Mouse (Mus musculus) cerebellum, adult 2 months (tissue): ENCODE measurements around the gene Cdk5. TPM values are rescaled to one million over a fixed set of nuclear protein-coding genes. Genes with fewer than 3 reads are reported as not detected.

Source experiments
- DNase-seq, 2 experiments: peaks; one replicate each; pipeline ENCODE4 v3.0.0; 2021
- H3K27ac ChIP-seq: fragments of 200-500 bp; 2 replicates; pipeline ENCODE4 v1.5.1; 2012; ENCODE audit warnings: low read length, control low read depth, inconsistent platforms; ENCODE audit not compliant: insufficient read depth
- H3K27me3 ChIP-seq: fragments of 200-500 bp; 2 replicates; pipeline ENCODE4 v1.6.1; 2012; ENCODE audit warnings: inconsistent platforms, mild to moderate bottlenecking, low read length, moderate library complexity; ENCODE audit not compliant: control insufficient read depth, insufficient read depth
- H3K4me1 ChIP-seq: fragments of 200-500 bp; 2 replicates; pipeline ENCODE4 v1.6.1; 2011; ENCODE audit warnings: low read length; ENCODE audit not compliant: control insufficient read depth, insufficient read depth
- H3K4me3 ChIP-seq: fragments of 200-500 bp; replicated peaks from 2 replicates; pipeline ENCODE3; 2011; ENCODE audit warnings: mild to moderate bottlenecking, low read depth, low read length, control low read depth; ENCODE audit not compliant: insufficient read depth
- CTCF ChIP-seq: fragments of 200-500 bp; IDR thresholded peaks from 2 replicates; pipeline ENCODE4 v1.5.1; 2011; ENCODE audit warnings: low read depth, mild to moderate bottlenecking, control low read depth, low read length, moderate library complexity, borderline replicate concordance; ENCODE audit not compliant: insufficient read depth
- POLR2A ChIP-seq: fragments of 200-500 bp; IDR thresholded peaks from 2 replicates; pipeline ENCODE4 v1.6.1; 2011; ENCODE audit warnings: low read length, control low read depth, borderline replicate concordance; ENCODE audit not compliant: insufficient read depth
- WGBS: fragments of 180-500 bp; shearing (Covaris S2); methylation state at CpG from one replicate; pipeline ENCODE4 v1.1.7; 2018; 5-methylcytosine and 5-hydroxymethylcytosine counted together
- polyA plus RNA-seq: library from polyadenylated mRNA; depleted of rRNA; stranded (reverse); fragments of >200 nt; gene quantifications from 2 replicates; pipeline ENCODE4 v1.2.3, GENCODE M21; 2012

Cdk5 gene
- polyA plus RNA-seq, 1 experiment, result 221 TPM

DNA sequence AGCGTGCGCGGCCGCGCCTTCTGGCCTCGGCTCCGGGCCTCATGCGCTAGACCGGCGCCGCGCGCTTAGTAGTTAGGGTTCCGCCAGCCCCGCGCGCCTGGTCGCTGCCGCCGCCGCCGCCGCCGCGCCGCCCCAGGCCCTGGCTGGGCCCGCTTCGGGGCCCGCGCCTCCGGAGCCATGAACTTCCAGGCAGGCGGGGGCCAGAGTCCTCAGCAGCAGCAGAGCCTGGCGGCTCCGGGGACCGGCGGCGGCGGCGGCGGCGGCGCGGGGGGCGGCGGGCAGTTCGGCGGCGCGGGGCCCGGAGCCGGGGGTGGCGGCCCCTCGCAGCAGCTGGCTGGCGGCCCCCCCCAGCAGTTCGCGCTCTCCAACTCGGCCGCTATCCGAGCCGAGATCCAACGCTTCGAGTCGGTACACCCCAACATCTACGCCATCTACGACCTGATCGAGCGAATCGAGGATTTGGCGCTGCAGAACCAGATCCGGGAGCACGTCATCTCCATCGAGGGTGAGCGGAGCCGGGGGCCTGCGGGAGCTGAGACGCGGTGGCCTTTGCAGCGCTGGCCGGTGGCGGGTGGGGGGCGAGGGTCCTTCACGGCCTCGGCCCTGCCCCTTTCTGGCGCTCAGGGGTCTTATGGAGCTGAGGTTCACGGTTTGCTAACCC lies 28.8 kb upstream of the Cdk5 start, which contains the start of gene Agap3:
Agap3 (plus strand) TSS at position 148 of the 661 bp plus-strand sequence.
- Histone ChIP-seq H3K4me1 (peaks cover 25% of the 10 kb centered on the region), H3K4me3 (peak within 1 kb of the TSS; percentile 89), H3K27me3 (no peaks in the 10 kb centered on the region), H3K27ac (peak within 1 kb of the TSS; percentile 79)
- TF ChIP-seq CTCF (no peak), POLR2A (no peak)
- peak; percentile 59 to 68 for DNase-seq
- under 1% methylated on average over 58 of the region's 85 CpGs for WGBS

DNA sequence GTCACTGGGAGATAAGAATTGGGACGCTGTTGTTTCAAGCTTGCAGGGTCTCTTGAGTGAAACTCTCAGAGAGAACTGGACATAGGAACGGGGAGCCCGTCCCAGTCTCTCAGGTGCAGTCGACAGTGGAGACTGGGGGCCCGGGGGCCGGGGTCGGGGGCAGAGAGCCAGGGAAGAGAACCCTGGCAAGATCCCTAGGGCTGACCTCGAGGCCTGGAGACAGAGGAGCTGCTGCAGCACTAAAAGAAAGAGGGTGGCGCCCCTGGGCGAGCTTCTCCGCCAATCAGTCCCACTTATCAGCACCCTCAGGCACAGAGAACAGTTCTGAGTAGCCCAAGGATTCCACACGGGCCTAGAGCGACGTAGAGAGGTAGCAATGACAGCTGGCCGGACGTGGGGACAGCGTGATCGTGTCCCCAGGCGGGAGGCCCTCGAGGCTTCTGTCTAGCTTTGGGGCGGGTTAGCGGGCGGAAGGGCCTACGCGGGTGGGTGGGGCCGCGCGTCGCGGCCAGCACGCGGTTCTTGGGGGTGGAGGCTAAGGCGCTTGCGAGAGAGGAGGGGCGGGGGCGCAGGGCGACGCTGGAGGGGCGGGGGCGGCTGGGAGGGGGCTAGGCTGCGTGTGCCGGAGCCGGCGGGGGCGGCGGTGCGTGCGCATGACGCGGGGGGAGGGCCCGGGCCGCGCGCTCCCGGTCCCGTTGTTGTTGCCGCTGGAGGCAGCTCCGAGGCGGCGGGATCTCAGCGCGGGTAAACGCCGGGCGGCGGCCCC lies 28.1 kb upstream of the Cdk5 start:
- DNase-seq, result peak; percentile 86 to 91
- H3K4me3 ChIP-seq, result peak overlapping the region; percentile 89
- peaks cover 20% of the 10 kb centered on the region for H3K4me1 ChIP-seq
- WGBS, result 3% methylated on average over 64 of the region's 66 CpGs
- peak overlapping the region; percentile 34; the same call in 1 of the 2 replicates for H3K27ac ChIP-seq
- no peaks in the 10 kb centered on the region for H3K27me3 ChIP-seq
- TF ChIP-seq CTCF, result no peak
- TF ChIP-seq POLR2A, result peak; percentile 46; the same call in 1 of the 2 replicates

DNA sequence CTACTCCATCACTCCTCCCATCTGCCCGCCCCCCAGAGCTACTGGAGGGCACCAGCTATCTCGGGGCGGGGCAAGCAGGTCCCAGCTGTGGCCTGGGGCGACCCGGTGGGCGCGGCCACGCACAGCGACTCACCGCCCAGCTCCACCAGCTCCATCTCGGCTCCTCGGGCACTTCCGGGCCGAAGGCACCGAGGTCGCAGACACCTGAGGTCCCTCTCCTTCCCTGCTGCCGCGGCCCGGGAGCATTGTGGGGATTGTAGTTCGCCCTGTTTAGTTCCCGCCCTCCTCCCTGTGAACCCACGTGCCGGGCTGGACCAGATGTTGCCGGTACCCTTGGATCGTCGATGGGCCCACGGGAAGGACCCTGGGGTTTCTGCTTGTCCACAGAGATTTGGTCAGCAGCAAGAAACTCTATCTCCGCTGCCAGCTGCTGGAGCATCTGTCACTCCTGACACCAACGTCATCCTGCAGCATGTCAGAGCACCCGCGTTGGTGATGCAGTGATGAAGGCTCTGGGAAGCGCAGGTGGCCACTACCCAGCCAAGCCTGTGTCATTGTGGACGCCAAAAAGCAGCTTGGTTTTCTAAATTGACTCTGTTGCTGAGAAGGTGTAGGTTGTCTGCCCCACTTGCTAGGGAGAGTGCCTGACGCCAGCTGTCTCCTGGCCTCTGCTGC lies 24.4 kb upstream of the Cdk5 start, which contains the start of gene Tmub1:
Tmub1 (minus strand) TSS at position 231 of the 675 bp plus-strand sequence.
- WGBS, result 1% methylated on average over 34 of the region's 34 CpGs
- Histone ChIP-seq H3K27me3 (no peaks in the 10 kb centered on the region), H3K27ac (peak within 1 kb of the TSS; percentile 71), H3K4me3 (peak within 1 kb of the TSS; percentile 73), H3K4me1 (peaks cover 7% of the 10 kb centered on the region)
- TF ChIP-seq CTCF (no peak), POLR2A (peak; percentile 40; the same call in 1 of the 2 replicates)
- peak; percentile 84 to 86 for DNase-seq

DNA sequence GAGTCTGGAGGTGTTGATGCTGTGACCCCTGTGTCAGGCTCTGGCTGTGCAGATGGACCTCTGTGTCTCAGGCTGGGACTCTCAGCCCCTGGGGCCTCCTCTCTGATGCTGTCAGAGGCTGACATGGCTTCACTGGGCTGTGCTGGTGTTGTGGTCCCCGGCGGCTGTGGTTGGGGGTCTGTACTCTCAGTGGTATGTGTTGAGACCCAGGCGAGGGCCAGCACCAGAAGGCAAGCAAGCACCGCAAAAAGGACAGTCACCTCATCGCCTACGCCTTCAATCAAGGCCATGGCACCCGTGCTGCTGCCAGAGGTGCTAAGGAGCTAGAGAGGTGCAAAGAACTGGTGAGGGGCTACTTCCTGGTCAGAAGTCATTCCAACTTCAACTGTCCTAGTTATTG lies 23.3 kb upstream of the Cdk5 start:
- TF ChIP-seq CTCF (no peak), POLR2A (no peak)

DNA sequence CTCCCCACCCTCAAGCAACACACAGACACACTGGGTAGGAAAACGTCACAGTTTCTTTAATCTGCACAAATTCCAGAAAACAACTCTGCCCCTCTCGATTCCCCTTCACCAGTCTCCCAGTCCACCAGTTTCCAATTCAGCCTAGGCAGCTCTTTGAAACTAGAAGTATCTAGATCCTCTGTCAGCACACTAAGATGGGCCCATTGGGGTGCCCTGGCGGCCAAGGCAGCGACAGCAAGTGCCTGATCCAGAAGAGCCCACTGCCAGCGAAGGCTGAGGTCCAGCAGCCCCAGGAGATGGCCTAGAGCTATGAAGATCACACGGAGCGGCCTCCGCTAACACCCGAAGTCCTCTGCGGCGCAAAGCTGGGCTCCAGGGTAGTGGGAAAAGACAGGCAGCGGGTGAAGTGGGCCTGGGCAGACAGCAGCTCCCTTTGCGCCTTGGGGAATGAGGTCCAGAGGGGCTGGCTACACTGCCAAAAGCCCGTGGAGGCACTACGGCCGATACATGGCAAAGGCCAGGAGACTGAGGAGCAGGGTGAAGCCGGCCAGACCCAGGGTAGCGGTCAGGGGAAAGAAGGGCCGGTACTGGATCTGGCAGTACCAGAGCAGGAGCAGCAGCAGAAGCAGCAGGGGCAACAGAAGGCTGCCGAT lies 22.2 kb upstream of the Cdk5 start:
- peak overlapping the region; percentile 66 for H3K4me3 ChIP-seq
- H3K4me1 ChIP-seq, result peaks cover 7% of the 10 kb centered on the region
- no peak for TF ChIP-seq POLR2A
- peak in 1 of 2 experiments; percentile 46 for DNase-seq
- WGBS, result 27% methylated on average over 20 of the region's 20 CpGs
- H3K27ac ChIP-seq, result peak overlapping the region; percentile 72
- no peaks in the 10 kb centered on the region for H3K27me3 ChIP-seq

More for the DNA sequence above, 23.3 kb upstream of the Cdk5 start:
- Histone ChIP-seq H3K4me1 (peaks cover 7% of the 10 kb centered on the region), H3K4me3 (no peak overlapping the region), H3K27me3 (no peaks in the 10 kb centered on the region), H3K27ac (no peak overlapping the region)
- 93% methylated on average over 7 of the region's 7 CpGs for WGBS
- no peak for DNase-seq

DNA sequence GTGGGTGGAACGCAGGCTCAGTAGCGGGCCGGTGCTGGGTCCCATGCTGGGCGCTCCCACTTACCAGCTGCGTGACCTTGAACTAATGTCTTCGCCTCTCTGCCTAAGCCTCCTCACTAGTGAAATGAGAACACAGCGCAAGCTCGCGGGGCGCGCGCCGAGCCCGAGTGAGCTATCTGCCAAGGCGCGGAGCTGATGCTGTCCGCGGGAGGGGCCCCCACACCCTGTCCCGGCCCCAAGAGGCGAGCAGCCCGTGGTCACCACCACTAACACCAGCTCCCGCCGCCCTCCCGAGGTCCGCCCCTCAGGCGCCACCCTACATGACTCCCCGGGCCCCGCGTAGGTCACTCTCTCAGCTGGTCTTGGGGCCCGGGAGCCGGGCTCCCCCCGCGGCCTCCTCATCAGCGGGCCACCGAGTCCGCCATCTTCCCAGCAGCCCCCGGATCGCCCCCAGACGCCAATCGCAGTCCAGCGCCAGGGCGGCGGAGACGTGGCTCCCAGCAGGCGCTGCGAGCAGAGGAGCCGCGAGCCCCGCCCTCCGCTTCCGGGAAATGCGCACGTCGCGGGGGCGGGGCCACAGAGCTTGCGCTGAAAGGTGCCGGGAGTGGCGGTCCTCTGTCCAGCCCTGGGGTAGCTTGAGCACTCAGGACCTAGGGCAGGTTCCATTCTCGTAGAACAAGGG lies 21.6 kb upstream of the Cdk5 start, which contains the start of gene Fastk:
Fastk (minus strand) TSS at position 542 of the 682 bp plus-strand sequence.
- H3K4me1 ChIP-seq, result peaks cover 7% of the 10 kb centered on the region
- WGBS, result under 1% methylated on average over 60 of the region's 60 CpGs
- TF ChIP-seq POLR2A (peak; percentile 75), CTCF (no peak)
- peak; percentile 94 to 95 for DNase-seq
- H3K27ac ChIP-seq, result peak within 1 kb of the TSS; percentile 86
- H3K4me3 ChIP-seq, result peak within 1 kb of the TSS; percentile 66
- no peaks in the 10 kb centered on the region for H3K27me3 ChIP-seq
